Mouse (Mus musculus) CH12.LX (cell line): ENCODE measurements around the gene Ap5m1. TPM values are rescaled to one million over a fixed set of nuclear protein-coding genes. Genes with fewer than 3 reads are reported as not detected.

Source experiments
- DNase-seq: peaks from one replicate; pipeline ENCODE4 v3.0.0-alpha.2; 2013; ENCODE audit errors: extremely low read depth
- H3K27ac ChIP-seq: 2 replicates; pipeline ENCODE4 v1.5.1; 2012; ENCODE audit warnings: low read depth, mild to moderate bottlenecking, control low read depth, moderate library complexity; ENCODE audit not compliant: insufficient read depth
- H3K27me3 ChIP-seq: replicated peaks from 2 replicates; pipeline ENCODE3; 2012; ENCODE audit warnings: inconsistent platforms
- H3K36me3 ChIP-seq, 2 experiments: replicated peaks in 1 of 2; 2 replicates each; pipeline versions ENCODE3 to v1.6.1; 2012; ENCODE audit warnings: inconsistent platforms in 1 of 2, low read length in 1 of 2, mild to moderate bottlenecking in 1 of 2, mixed read lengths in 1 of 2, moderate library complexity in 1 of 2; ENCODE audit not compliant: control insufficient read depth in 1 of 2, insufficient read depth in 1 of 2
- H3K4me1 ChIP-seq, 2 experiments: 2 replicates each; pipeline ENCODE4 v1.6.1; 2012; ENCODE audit warnings: inconsistent platforms in 1 of 2, moderate library complexity in 1 of 2; ENCODE audit not compliant: insufficient read depth in 2 of 2, control insufficient read depth in 1 of 2
- H3K4me2 ChIP-seq: 2 replicates; pipeline ENCODE4 v1.6.1; 2012; ENCODE audit warnings: low read depth, mild to moderate bottlenecking, control low read depth; ENCODE audit not compliant: poor library complexity, insufficient read depth, severe bottlenecking
- H3K4me3 ChIP-seq, 3 experiments: fragments of 150-350 bp in 1 of 3; sonication (generic) in 1 of 3; replicated peaks in 1 of 3; 2 replicates each; pipeline versions ENCODE3 to v1.5.1; 2011 to 2012; ENCODE audit warnings: low read depth in 2 of 3, low read length in 2 of 3, mild to moderate bottlenecking in 2 of 3, moderate library complexity in 2 of 3, control low read depth in 1 of 3, improper control_type of control experiment in 1 of 3, inconsistent platforms in 1 of 3, mixed read lengths in 1 of 3; ENCODE audit not compliant: poor library complexity in 1 of 3
- H3K79me2 ChIP-seq: replicated peaks from 2 replicates; pipeline ENCODE4 v1.6.1; 2012; ENCODE audit warnings: mild to moderate bottlenecking, moderate library complexity; ENCODE audit not compliant: control insufficient read depth, poor library complexity, insufficient read depth, severe bottlenecking; ENCODE audit errors: extremely low read depth
- H3K9ac ChIP-seq: 2 replicates; pipeline ENCODE4 v1.6.1; 2012; ENCODE audit warnings: low read depth, mild to moderate bottlenecking, control low read depth, moderate library complexity; ENCODE audit not compliant: insufficient read depth
- H3K9me3 ChIP-seq: replicated peaks from 2 replicates; pipeline ENCODE3; 2012; ENCODE audit warnings: low read length, inconsistent platforms, mixed read lengths
- BHLHE40 ChIP-seq: IDR thresholded peaks from 2 replicates; pipeline ENCODE4 v1.6.1; 2011; ENCODE audit warnings: mild to moderate bottlenecking, low read depth, low read length, improper control_type of control experiment
- CHD1 ChIP-seq: IDR thresholded peaks from 2 replicates; pipeline ENCODE4 v1.6.1; 2012; ENCODE audit warnings: low read depth, low read length, improper control_type of control experiment, inconsistent platforms
- CHD2 ChIP-seq: IDR thresholded peaks from 2 replicates; pipeline ENCODE4 v1.6.1; 2011; ENCODE audit warnings: low read length, improper control_type of control experiment
- CTCF ChIP-seq, 2 experiments: IDR thresholded peaks in 1 of 2; conservative IDR thresholded peaks in 1 of 2; 2 replicates each; pipeline ENCODE4 v1.5.1; 2011 to 2012; ENCODE audit warnings: low read depth in 2 of 2, low read length in 2 of 2, improper control_type of control experiment in 1 of 2, inconsistent platforms in 1 of 2, mild to moderate bottlenecking in 1 of 2, moderate library complexity in 1 of 2
- ELF1 ChIP-seq: IDR thresholded peaks from 2 replicates; pipeline ENCODE4 v1.6.1; 2014; ENCODE audit warnings: low read depth, mild to moderate bottlenecking, inconsistent platforms, low read length, improper control_type of control experiment
- EP300 ChIP-seq: IDR thresholded peaks from 2 replicates; pipeline ENCODE4 v1.6.1; 2011; ENCODE audit warnings: low read length, improper control_type of control experiment
- ETS1 ChIP-seq: conservative IDR thresholded peaks from 2 replicates; pipeline ENCODE4 v1.6.1; 2012; ENCODE audit warnings: low read depth, mild to moderate bottlenecking, inconsistent platforms, low read length, improper control_type of control experiment, moderate library complexity
- GABPA ChIP-seq: IDR thresholded peaks from 2 replicates; pipeline ENCODE4 v1.6.1; 2012; ENCODE audit warnings: low read depth, low read length, improper control_type of control experiment, inconsistent platforms; ENCODE audit not compliant: insufficient replicate concordance
- IRF4 ChIP-seq: IDR thresholded peaks from 2 replicates; pipeline ENCODE4 v1.6.1; 2014; ENCODE audit warnings: low read depth, mild to moderate bottlenecking, inconsistent platforms, low read length, improper control_type of control experiment
- JUN ChIP-seq: IDR thresholded peaks from 2 replicates; pipeline ENCODE4 v1.6.1; 2011; ENCODE audit warnings: low read depth, mild to moderate bottlenecking, low read length, improper control_type of control experiment, moderate library complexity; ENCODE audit not compliant: insufficient read depth
- KAT2A ChIP-seq: IDR thresholded peaks from 2 replicates; pipeline ENCODE4 v1.6.1; 2012; ENCODE audit warnings: low read length, improper control_type of control experiment, inconsistent platforms; ENCODE audit not compliant: insufficient replicate concordance
- MAFK ChIP-seq: IDR thresholded peaks from 2 replicates; pipeline ENCODE4 v1.6.1; 2011; ENCODE audit warnings: low read length, improper control_type of control experiment; ENCODE audit not compliant: insufficient replicate concordance
- MAZ ChIP-seq: IDR thresholded peaks from 2 replicates; pipeline ENCODE4 v1.6.1; 2012; ENCODE audit warnings: low read depth, mild to moderate bottlenecking, inconsistent platforms, low read length, improper control_type of control experiment, moderate library complexity
- MYC ChIP-seq: IDR thresholded peaks from 2 replicates; pipeline ENCODE4 v1.6.1; 2011; ENCODE audit warnings: low read depth, mild to moderate bottlenecking, improper control_type of control experiment, low read length
- NELFE ChIP-seq: IDR thresholded peaks from 2 replicates; pipeline ENCODE4 v1.6.1; 2011; ENCODE audit warnings: low read depth, low read length, improper control_type of control experiment
- NRF1 ChIP-seq: IDR thresholded peaks from 2 replicates; pipeline ENCODE4 v1.6.1; 2014; ENCODE audit warnings: low read depth, mild to moderate bottlenecking, inconsistent platforms, low read length, improper control_type of control experiment, moderate library complexity
- POLR2A ChIP-seq: IDR thresholded peaks from 2 replicates; pipeline ENCODE4 v1.6.1; 2011; ENCODE audit warnings: low read depth, mild to moderate bottlenecking, improper control_type of control experiment, low read length
- RAD21 ChIP-seq: IDR thresholded peaks from 2 replicates; pipeline ENCODE4 v1.6.1; 2011; ENCODE audit warnings: low read depth, mild to moderate bottlenecking, low read length, improper control_type of control experiment, moderate library complexity
- RCOR1 ChIP-seq: conservative IDR thresholded peaks from 2 replicates; pipeline ENCODE4 v1.6.1; 2012; ENCODE audit warnings: low read depth, mild to moderate bottlenecking, inconsistent platforms, low read length, improper control_type of control experiment
- SIN3A ChIP-seq: IDR thresholded peaks from 2 replicates; pipeline ENCODE4 v1.6.1; 2012; ENCODE audit warnings: low read length, improper control_type of control experiment, inconsistent platforms
- SMC3 ChIP-seq: IDR thresholded peaks from 2 replicates; pipeline ENCODE4 v1.6.1; 2011; ENCODE audit warnings: low read depth, low read length, improper control_type of control experiment
- TBP ChIP-seq: conservative IDR thresholded peaks from 2 replicates; pipeline ENCODE4 v1.6.1; 2011; ENCODE audit warnings: low read depth, low read length, improper control_type of control experiment
- TCF12 ChIP-seq: IDR thresholded peaks from 2 replicates; pipeline ENCODE4 v1.6.1; 2014; ENCODE audit warnings: low read depth, mild to moderate bottlenecking, inconsistent platforms, low read length, improper control_type of control experiment
- UBTF ChIP-seq: IDR thresholded peaks from 2 replicates; pipeline ENCODE4 v1.6.1; 2012; ENCODE audit warnings: low read depth, mild to moderate bottlenecking, inconsistent platforms, low read length, improper control_type of control experiment, moderate library complexity
- USF1 ChIP-seq: IDR thresholded peaks from 2 replicates; pipeline ENCODE4 v1.6.1; 2014; ENCODE audit warnings: low read depth, mild to moderate bottlenecking, inconsistent platforms, low read length, improper control_type of control experiment
- USF2 ChIP-seq: conservative IDR thresholded peaks from 2 replicates; pipeline ENCODE4 v1.6.1; 2011; ENCODE audit warnings: low read depth, low read length, improper control_type of control experiment
- ZC3H11A ChIP-seq: IDR thresholded peaks from 2 replicates; pipeline ENCODE4 v1.6.1; 2012; ENCODE audit warnings: low read depth, mild to moderate bottlenecking, inconsistent platforms, low read length, improper control_type of control experiment
- ZKSCAN1 ChIP-seq: IDR thresholded peaks from 2 replicates; pipeline ENCODE4 v1.6.1; 2012; ENCODE audit warnings: low read depth, inconsistent platforms, low read length, improper control_type of control experiment, borderline replicate concordance
- ZMIZ1 ChIP-seq: IDR thresholded peaks from 2 replicates; pipeline ENCODE4 v1.6.1; 2012; ENCODE audit warnings: low read depth, mild to moderate bottlenecking, inconsistent platforms, low read length, improper control_type of control experiment
- ZNF384 ChIP-seq: IDR thresholded peaks from 2 replicates; pipeline ENCODE4 v1.6.1; 2012; ENCODE audit warnings: low read depth, low read length, improper control_type of control experiment, inconsistent platforms
- dilution Hi-C: fragments of 300-500 bp; cut with MboI; formaldehyde crosslinking; loops from 2 replicates; pipeline ENCODE4 v1.14.3; 2020; ENCODE audit warnings: low sequenced_read_pairs; ENCODE audit not compliant: extremely low pct_unique_long_range_greater_than_20kb, extremely low pct_ligation_motif_present
- in situ Hi-C: fragments of 300-500 bp; cut with MboI; formaldehyde crosslinking; loops from 3 replicates; pipeline ENCODE4 v1.14.3; 2019; ENCODE audit warnings: low sequenced_read_pairs, low pct_ligation_motif_present, low pct_unique_long_range_greater_than_20kb, mixed read lengths
- polyA plus RNA-seq: library from polyadenylated mRNA; unstranded; fragments of >175 nt; gene quantifications from 2 replicates; pipeline ENCODE4 v1.2.1, GENCODE M21; 2012; ENCODE audit warnings: low read depth; ENCODE audit not compliant: insufficient read length
- total RNA-seq, 2 experiments: library from RNA; depleted of rRNA; stranded (reverse); fragments of 300-350 nt in 1 of 2; fragments of >200 nt in 1 of 2; gene quantifications; 2 replicates each; pipeline ENCODE4 v1.2.3; 2012 to 2014

Ap5m1 gene
- total and polyA plus RNA-seq, 3 experiments = 12.4 to 29.1 (median 12.9) TPM

GRCm38 (mm10) chr14:49063838-49064237 is 2.1 kb upstream of the Ap5m1 start:
- DNase-seq = no peak
- no peak for TF ChIP-seq CTCF (conservative IDR thresholded peaks at IDR 0.05 in 1 of 2, IDR thresholded peaks at IDR 0.05 in 1 of 2; ENCODE audit: low read depth in 2 of 2, low read length in 2 of 2)
- no peak for TF ChIP-seq UBTF
- TF ChIP-seq MYC = no peak
- TF ChIP-seq ETS1 = no peak
- no peak for TF ChIP-seq MAZ
- no peak for TF ChIP-seq TCF12
- no peak for TF ChIP-seq CHD1
- no peak for TF ChIP-seq POLR2A
- TF ChIP-seq ZNF384 = no peak
- TF ChIP-seq, all 38 proteins: peak for 0
- H3K36me3 ChIP-seq = peaks cover 0 to 3% of the 10 kb centered on the region in 2 experiments

GRCm38 (mm10) chr14:49066274-49066823 is 452 bp downstream of the Ap5m1 start, which contains the start of gene Exoc5:
Exoc5 (minus strand) TSS chr14:49066653.
- Histone ChIP-seq H3K4me2 (peak within 1 kb of the TSS; percentile 80), H3K27ac (peak within 1 kb of the TSS; percentile 95), H3K9ac (peak within 1 kb of the TSS; percentile 89), H3K4me3 (peak within 1 kb of the TSS; percentile 85 to 95 (median 95)), H3K36me3 (peaks cover 0 to 5% of the 10 kb centered on the region in 2 experiments), H3K9me3 (no peaks in the 10 kb centered on the region), H3K4me1 (peaks cover 3 to 36% of the 10 kb centered on the region in 2 experiments; a peak in 2 of 4 replicates), H3K79me2 (peaks cover 36% of the 10 kb centered on the region), H3K27me3 (no peaks in the 10 kb centered on the region)
- dilution Hi-C loops = no loop called here
- in situ Hi-C loops = no loop called here
- DNase-seq = peak; percentile 97
- TF ChIP-seq MYC = no peak
- TF ChIP-seq SIN3A = peak; percentile 90
- TF ChIP-seq USF2 = no peak
- TF ChIP-seq CHD2 = no peak
- TF ChIP-seq ZNF384 = no peak
- TF ChIP-seq MAZ = peak; percentile 44; the same call in 1 of the 2 replicates
- no peak for TF ChIP-seq SMC3
- 0 out of 2 replicates have a peak, but pooled peaks have one; percentile 17 for TF ChIP-seq RCOR1
- peak; percentile 58; the same call in 1 of the 2 replicates for TF ChIP-seq TBP
- TF ChIP-seq MAFK = no peak
- peak; percentile 97 for TF ChIP-seq ELF1
- peak; percentile 45; the same call in 1 of the 2 replicates for TF ChIP-seq JUN
- TF ChIP-seq CTCF (conservative IDR thresholded peaks at IDR 0.05 in 1 of 2, IDR thresholded peaks at IDR 0.05 in 1 of 2; ENCODE audit: low read depth in 2 of 2, low read length in 2 of 2) = no peak
- TF ChIP-seq IRF4 = peak; percentile 71; the same call in 1 of the 2 replicates
- TF ChIP-seq ZKSCAN1 = no peak
- no peak; the same call in none of the 2 replicates for TF ChIP-seq ZMIZ1
- peak; percentile 66 for TF ChIP-seq NRF1
- TF ChIP-seq ZC3H11A = no peak
- TF ChIP-seq EP300 = no peak
- peak; percentile 22; the same call in 1 of the 2 replicates for TF ChIP-seq BHLHE40
- TF ChIP-seq GABPA = no peak
- peak; percentile 82 for TF ChIP-seq NELFE
- TF ChIP-seq POLR2A = peak; percentile 92
- no peak for TF ChIP-seq USF1
- TF ChIP-seq ETS1 = peak; percentile 70
- TF ChIP-seq KAT2A = peak; percentile 77; the same call in 1 of the 2 replicates
- no peak for TF ChIP-seq RAD21

More at GRCm38 (mm10) chr14:49063838-49064237, 2.1 kb upstream of the Ap5m1 start:
- peaks cover 0 to 33% of the 10 kb centered on the region in 2 experiments; a peak in 2 of 4 replicates for H3K4me1 ChIP-seq
- in situ Hi-C loops = no loop called here
- peaks cover 33% of the 10 kb centered on the region for H3K79me2 ChIP-seq
- H3K9me3 ChIP-seq = no peaks in the 10 kb centered on the region
- no peaks in the 10 kb centered on the region for H3K27me3 ChIP-seq
- H3K27ac ChIP-seq = no peak overlapping the region
- dilution Hi-C loops = no loop called here
- H3K4me2 ChIP-seq = no peak overlapping the region; the same call in 1 of the 2 replicates
- peak overlapping the region in 1 of 3 experiments; percentile 85 for H3K4me3 ChIP-seq
- no peak overlapping the region for H3K9ac ChIP-seq
